Mouse (Mus musculus): ENCODE measurements around the gene Serinc4.

Gene Serinc4

GRCm38 (mm10) chr2:121447006-121447405, 9.6 kb downstream of the Serinc4 start:
- no peak for DNase-seq

DNA sequence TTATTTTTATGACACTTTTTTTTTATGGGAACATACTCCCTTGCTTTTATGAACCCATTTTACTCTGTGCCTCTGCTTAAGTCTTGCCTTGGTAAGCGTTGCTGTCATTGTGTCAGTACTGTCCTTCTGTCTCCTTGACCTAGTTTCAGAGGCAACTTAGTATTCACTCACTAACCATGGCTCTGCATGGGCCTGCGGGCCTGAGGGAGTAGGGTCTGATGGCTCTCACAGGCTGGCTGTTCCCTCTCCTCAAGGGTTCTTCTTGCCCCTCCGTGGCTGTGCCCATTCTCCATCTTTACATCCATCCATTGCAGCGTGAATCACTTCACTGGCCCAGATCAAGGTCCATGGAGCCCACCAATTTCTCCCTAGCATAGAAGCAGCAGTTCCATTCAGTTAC, 10.1 kb downstream of the Serinc4 start:
- no peak for DNase-seq

DNA sequence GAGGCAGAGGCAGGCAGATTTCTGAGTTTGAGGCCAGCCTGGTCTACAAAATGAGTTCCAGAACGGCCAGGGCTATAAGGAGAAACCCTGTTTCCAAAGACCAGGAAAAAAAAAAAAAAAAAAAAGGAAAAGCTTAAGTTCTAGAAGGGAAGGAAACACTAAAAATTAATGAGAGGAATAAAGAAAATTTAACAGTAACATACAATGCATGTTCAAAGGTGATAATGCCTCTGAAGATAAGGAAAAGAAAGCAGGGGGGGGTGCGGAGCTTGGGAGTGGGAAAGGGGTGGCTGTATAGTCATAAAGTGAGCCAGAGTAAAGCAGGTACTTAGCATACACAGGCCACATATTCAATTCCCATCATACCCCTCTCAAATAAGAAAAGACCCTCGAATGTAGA, 11.5 kb downstream of the Serinc4 start:
- DNase-seq: no peak

GRCm38 (mm10) chr2:121444178-121444577, 12.4 kb downstream of the Serinc4 start, which contains the start of gene Ell3:
Gene Ell3, minus strand, starts transcription at chr2:121444278.
- DNase-seq: no peak

GRCm38 (mm10) chr2:121443068-121443349, 13.6 kb downstream of the Serinc4 start:
- no peak for DNase-seq

DNA sequence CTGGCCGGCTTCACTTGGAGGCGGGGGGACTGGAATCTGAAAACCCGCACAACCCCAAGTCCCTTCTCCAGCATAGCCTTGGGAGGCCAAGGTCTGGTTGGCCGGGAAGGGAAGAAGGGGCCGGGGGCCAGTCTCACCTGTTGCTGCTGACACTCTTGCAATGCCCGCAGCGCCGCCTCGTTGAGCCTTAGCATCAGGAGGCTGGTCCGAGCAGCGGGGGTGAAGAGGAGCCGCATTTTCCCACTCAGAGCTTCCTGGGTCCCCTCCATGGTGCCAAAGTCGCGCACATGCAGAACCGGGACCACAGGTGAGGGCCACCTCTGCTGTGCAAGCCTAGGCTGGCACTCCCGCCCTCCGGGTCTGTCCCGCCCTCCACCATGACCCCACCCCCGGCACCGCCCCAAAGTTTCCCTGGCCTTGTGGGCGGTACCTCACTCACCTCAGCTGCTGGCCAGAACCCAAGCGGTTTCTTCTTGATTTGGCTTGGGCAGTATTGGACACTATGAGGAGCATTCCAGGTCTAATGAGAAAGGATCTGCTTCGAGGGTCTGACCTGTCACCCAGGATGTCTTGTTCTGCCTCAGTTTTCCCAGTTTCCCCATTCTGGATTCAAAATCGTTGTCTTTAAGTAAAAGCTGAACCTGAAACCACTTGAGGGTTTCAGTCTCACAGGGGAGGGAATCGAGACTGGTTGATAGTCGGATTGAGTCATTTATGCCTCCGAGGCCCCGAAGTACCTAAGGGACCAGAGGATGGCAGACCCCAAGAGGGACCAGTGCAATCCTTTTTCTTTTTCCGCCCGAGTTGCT, 14.1 kb downstream of the Serinc4 start:
- DNase-seq: peak; percentile 81

- DNase-seq: no peak
Measured at GRCm38 (mm10) chr2:121441800-121442199, 14.8 kb downstream of the Serinc4 start.

- DNase-seq: no peak
Measured at GRCm38 (mm10) chr2:121440834-121441605, 15.6 kb downstream of the Serinc4 start.

GRCm38 (mm10) chr2:121439746-121440145, 16.8 kb downstream of the Serinc4 start:
- DNase-seq: no peak

- no peak for DNase-seq
Measured at GRCm38 (mm10) chr2:121434854-121435253, 21.7 kb downstream of the Serinc4 start.

DNA sequence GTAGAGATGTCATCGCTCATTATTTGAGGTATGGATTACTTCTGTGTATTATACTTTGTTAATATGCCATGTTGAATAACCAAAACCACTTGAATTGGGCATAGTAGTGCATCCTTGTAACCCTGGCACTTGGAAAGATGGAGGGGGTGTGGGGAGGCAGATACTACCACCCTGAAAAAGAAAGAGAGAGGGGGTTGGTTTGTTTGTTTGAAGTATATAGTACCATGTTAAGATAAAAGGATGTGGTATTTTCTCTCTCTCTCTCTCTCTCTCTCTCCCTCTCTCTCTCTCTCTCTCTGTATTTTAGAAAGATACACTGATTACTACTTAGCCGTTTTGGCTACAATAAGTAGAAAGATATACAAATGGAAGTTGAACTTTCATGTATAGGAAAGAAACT, 30.7 kb downstream of the Serinc4 start:
- no peak for DNase-seq

- DNase-seq: no peak
Measured at GRCm38 (mm10) chr2:121423166-121423565, 33.4 kb downstream of the Serinc4 start.

GRCm38 (mm10) chr2:121418476-121418875, 38.1 kb downstream of the Serinc4 start:
- DNase-seq: no peak

DNA sequence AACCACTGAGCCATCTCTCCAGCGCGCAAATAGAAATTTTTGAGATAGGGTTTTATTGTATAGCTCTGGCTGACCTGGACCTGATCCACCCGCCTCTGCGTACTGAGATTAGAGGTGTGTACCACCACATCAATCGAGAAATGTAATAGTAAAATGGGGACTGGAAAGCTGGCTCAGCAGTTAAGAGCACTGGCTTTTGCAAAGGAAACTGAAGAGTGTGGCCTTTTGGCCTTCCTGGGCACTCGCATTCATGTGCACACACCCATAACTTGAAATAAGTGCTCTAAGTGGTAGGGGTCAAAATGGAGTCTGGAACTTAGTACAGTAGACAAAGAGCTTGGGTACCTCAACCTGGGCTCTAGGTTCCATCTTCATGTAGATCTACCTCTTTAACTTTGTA, 40.2 kb downstream of the Serinc4 start:
- DNase-seq: no peak

DNA sequence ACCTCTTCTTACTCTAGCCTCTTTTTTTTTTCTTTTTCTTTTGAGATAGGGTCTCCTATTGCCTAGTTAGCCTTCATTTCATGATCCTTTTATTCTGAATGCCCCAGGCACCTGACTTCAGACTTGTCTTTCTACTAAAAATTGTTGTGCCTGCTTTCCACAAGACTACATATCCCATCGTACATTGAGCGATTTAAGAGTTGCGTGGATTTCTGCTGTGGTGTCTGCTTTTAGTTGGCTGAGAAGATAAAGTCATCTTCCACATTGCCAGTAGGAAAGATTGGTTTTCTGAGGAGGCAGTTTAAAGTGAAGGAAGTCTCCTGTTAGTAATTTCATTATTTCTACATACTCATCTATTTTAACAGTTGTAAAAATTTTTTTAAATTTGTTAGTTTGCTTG, 41.0 kb downstream of the Serinc4 start:
- no peak for DNase-seq

DNA sequence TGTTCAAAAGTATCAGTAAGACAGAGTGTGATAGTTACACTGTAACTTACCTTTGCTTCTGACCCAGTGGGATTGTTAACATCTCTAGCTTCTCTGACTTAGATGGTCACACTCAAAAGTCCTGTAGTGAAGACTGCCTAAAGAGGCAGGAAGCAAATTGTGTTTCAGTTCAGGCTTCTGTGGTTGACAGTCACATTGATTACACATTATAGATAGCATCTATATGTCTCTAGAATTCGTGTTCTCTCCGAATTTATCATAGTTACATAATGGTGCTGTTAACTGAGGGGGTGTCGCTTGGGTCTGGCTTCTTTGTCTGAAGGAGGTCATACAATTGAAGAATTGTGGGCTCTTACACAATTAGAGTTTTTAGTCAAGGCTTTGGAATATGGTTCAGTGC, 41.5 kb downstream of the Serinc4 start:
- DNase-seq: no peak

DNA sequence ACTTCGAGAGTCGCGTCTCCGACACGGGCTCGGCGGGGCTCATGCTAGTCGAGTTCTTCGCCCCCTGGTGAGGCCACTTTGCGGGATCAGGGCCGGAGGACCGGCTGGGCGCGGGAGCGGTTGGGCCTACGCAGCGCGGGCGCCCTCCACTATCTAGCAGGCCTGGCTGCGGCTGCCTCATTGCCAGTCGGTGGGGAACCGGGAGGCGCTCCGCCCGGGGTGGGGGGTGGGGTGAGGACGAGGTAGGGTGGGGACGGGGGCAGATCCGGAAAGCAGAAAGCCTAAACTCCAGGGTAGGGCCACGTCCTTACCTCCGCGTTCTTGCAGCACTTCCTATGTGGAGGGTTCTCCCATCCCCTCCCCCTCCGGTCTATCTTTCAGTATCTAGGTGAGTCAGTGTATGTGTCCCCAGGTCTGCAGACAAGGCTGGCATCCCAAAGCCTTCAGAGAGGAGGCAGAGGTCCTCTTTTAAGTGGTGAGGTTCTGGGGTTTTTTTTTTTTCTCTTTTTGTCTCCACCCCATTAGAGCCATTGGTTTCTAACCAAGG, 42.4 kb downstream of the Serinc4 start:
- DNase-seq: peak; percentile 39

DNA sequence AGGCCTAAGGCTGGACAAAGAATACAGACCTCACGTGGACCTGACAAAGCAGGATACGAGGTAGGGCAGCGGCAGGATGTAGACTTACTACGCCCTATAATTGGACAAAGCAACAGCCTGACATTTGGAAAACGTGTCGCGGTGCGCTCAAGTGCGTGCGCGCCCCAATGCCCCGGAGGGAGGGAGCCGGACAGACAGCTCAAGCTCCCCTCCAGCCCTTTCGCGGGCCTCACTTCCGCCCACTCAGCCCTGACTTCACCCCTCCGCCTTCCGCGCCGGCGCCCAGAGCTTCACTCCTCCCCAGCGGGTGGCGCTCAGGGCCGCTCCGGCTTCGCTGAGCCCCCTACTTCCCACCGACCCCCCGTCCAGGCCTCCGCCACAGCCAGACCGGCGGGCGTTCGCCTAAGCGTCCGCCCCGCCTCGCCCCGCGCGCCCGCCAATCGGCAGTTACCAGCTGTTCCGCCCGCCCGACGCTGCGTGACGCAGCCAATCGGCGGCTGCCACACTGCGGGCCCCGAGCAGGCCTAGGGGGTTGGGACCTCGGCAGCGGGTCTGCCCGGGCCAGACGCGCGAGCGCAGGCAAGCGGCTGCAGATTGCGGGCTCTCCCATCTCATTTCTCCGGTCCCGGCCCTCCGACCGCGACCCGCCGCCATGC, 43.1 kb downstream of the Serinc4 start, which contains the start of the genes Pdia3 and Catsper2:
Pdia3 (plus strand) TSS at position 389 of the 656 bp plus-strand sequence.
Catsper2 (minus strand) TSS at position 406 of the 656 bp plus-strand sequence.
- peak; percentile 95 for DNase-seq

DNA sequence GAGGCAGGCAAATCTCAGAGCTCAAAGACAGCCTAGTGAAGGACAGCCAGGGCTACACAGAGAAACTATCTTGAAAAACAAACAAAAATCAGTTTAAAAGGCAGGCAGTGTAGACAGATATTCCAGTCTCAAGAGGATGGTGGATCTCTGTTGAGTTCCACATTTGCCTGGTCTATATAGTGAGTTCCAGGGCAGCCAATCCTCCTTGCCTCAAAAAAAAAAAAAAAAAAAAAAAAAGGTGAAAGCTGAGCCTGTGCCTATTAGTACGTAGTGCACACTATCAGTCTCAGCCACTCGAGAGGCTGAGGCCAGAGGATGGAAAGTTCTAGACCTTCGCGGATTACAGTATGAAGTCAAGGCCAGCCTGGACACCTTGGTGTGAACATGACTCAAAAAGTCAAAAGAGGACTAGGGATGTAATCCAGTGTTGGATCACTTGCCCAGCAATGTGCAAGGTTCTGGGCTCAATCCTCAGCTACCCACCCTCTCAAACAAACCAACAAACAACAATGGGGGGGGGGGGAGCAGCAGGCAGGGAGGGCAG, 43.7 kb downstream of the Serinc4 start:
- DNase-seq: no peak

GRCm38 (mm10) chr2:121408160-121408559, 48.4 kb downstream of the Serinc4 start:
- peak; percentile 56 for DNase-seq

DNA sequence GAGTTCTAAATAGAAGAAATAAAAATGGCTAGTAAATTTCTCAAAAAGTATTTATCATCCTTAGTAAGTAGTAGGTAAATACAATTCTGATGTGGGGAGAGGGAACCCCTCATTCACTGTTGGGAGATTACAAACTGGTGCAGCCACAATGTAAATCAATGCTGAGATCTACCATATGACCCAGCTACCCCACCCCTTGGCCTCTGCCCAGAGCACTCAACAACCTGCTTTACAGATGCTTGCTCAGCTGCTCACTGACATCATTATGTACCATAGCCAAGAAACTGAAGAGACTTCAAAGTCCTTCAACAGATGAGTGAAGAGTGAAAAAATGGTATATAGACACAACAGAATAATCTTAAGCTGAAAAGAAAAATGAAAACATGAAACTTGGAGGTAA, 53.3 kb downstream of the Serinc4 start:
- no peak for DNase-seq

DNA sequence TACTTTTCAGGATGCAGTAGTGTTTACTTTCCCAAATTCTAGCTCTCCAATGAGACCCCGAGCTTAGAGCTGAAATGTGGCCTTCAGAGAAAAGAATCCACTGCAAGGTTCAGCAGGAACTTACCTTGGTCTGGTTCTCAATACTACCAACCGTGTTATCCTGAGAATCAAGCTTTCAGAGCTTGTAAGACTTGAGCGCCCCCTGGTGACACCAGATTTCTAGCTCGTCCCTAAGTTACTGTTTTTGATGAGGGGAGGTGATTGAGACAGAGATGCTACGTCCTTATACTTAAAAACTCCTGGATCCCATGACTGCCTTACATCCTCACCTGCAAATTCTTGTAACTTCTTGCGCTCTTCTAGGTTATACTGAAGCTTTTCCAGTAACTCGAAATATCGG, 60.0 kb downstream of the Serinc4 start:
- DNase-seq: peak; percentile 88
